Mouse (Mus musculus) layer of hippocampus, postnatal 25 days (tissue): ENCODE results near the gene C1qtnf1. TPM values are rescaled to one million over a fixed set of nuclear protein-coding genes. Genes with fewer than 3 reads are reported as not detected.

Experiments used
- DNase-seq, 2 experiments: peaks; one replicate each; pipeline ENCODE4 v3.0.0; 2022; ENCODE audit warnings: mixed read lengths in 2 of 2, low spot score in 1 of 2; ENCODE audit errors: extremely low spot score in 1 of 2
- total RNA-seq, 2 experiments: library from RNA; stranded (reverse); gene quantifications; 2 replicates each; pipeline ENCODE4 v1.2.3; 2021

Gene C1qtnf1
- total RNA-seq, 2 experiments from 2014 or later: 2.7 to 3.2 TPM

- DNase-seq: peak; percentile 73 to 88
Observed at GRCm38 (mm10) chr11:118490566-118491218, 62.7 kb downstream of the C1qtnf1 start.

GRCm38 (mm10) chr11:118491230-118491629, 63.2 kb downstream of the C1qtnf1 start:
- DNase-seq: no peak

GRCm38 (mm10) chr11:118493458-118493857, 65.5 kb downstream of the C1qtnf1 start:
- DNase-seq: no peak

- DNase-seq: no peak
Observed at GRCm38 (mm10) chr11:118494001-118494737, 66.2 kb downstream of the C1qtnf1 start.

- DNase-seq: no peak
Observed at GRCm38 (mm10) chr11:118495065-118495464, 67.1 kb downstream of the C1qtnf1 start.

GRCm38 (mm10) chr11:118496066-118496689, 68.2 kb downstream of the C1qtnf1 start:
- no peak for DNase-seq

Other genes starting within 250 kb of the C1qtnf1 start
- gene Cyth1, start 179.6 kb upstream of the C1qtnf1 start, total RNA-seq: 10 to 100 TPM; 96.3 to 99.2 TPM
- 10 to 100 TPM; 20.3 to 26.7 TPM for gene Usp36, start 138.0 kb upstream of the C1qtnf1 start, total RNA-seq
- gene Cep295nl, start 85.7 kb upstream of the C1qtnf1 start, total RNA-seq: under 1 TPM; 0.57 to 0.99 TPM
- 100 to 1,000 TPM; 183 to 222 TPM for gene Timp2, start 72.5 kb upstream of the C1qtnf1 start, total RNA-seq
- gene Lgals3bp, start 26.1 kb upstream of the C1qtnf1 start, total RNA-seq: 10 to 100 TPM; 13.5 to 14.2 TPM
- 10 to 100 TPM; 38.7 to 39.0 TPM for gene Cant1, start 9.1 kb upstream of the C1qtnf1 start, total RNA-seq
- gene Engase, start 48.6 kb downstream of the C1qtnf1 start, total RNA-seq: 10 to 100 TPM; 12.3 to 14.1 TPM